Mouse (Mus musculus) embryonic facial prominence, embryonic 11.5 days (tissue): ENCODE measurements around the gene Blm. TPM values are rescaled to one million over a fixed set of nuclear protein-coding genes. Genes with fewer than 3 reads are reported as not detected.

Experiments
- ATAC-seq: fragments of 200-750 bp; cut with Nextera tagmentation; replicated peaks from 2 replicates; pipeline ENCODE4 v1.8.0; 2017; ENCODE audit warnings: low read depth; ENCODE audit not compliant: insufficient number of reproducible peaks, low FRiP score, low TSS enrichment
- DNase-seq: peaks from one replicate; pipeline ENCODE4 v3.0.0-alpha.2; 2015; ENCODE audit warnings: low spot score
- H3K27ac ChIP-seq: fragments of 300-500 bp; sonication (generic); replicated peaks from 2 replicates; pipeline ENCODE4 v1.5.1; 2014; ENCODE audit warnings: mild to moderate bottlenecking, low read depth, low read length, control low read depth
- H3K27me3 ChIP-seq: fragments of 300-500 bp; sonication (generic); 2 replicates; pipeline ENCODE4 v1.6.1; 2014; ENCODE audit warnings: mild to moderate bottlenecking, low read length, moderate library complexity, mixed read lengths; ENCODE audit not compliant: control insufficient read depth, insufficient read depth
- H3K36me3 ChIP-seq: fragments of 300-500 bp; sonication (generic); replicated peaks from 2 replicates; pipeline ENCODE4 v1.6.1; 2014; ENCODE audit warnings: low read depth, mild to moderate bottlenecking, low read length, moderate library complexity, mixed read lengths; ENCODE audit not compliant: control insufficient read depth, insufficient read depth
- H3K4me1 ChIP-seq: fragments of 300-500 bp; sonication (generic); 2 replicates; pipeline ENCODE4 v1.6.1; 2014; ENCODE audit warnings: low read length, mixed read lengths; ENCODE audit not compliant: control insufficient read depth, insufficient read depth
- H3K4me2 ChIP-seq: fragments of 300-500 bp; sonication (generic); 2 replicates; pipeline ENCODE4 v1.6.1; 2014; ENCODE audit warnings: low read depth, mild to moderate bottlenecking, control low read depth, low read length, moderate library complexity
- H3K4me3 ChIP-seq: fragments of 300-500 bp; sonication (generic); 2 replicates; pipeline ENCODE4 v1.5.1; 2014; ENCODE audit warnings: low read depth, low read length, control low read depth
- H3K9ac ChIP-seq: fragments of 300-500 bp; sonication (generic); replicated peaks from 2 replicates; pipeline ENCODE4 v1.6.1; 2014; ENCODE audit warnings: mild to moderate bottlenecking, control low read depth, low read length
- H3K9me3 ChIP-seq: fragments of 300-500 bp; sonication (generic); replicated peaks from 2 replicates; pipeline ENCODE4 v1.6.1; 2016; ENCODE audit warnings: mild to moderate bottlenecking, low read length, inconsistent platforms, mixed read lengths; ENCODE audit not compliant: control insufficient read depth
- WGBS: fragments of 180-500 bp; shearing (Covaris S2); extraction: QIAGEN DNeasy Blood & Tissue Kit; methylation state at CpG from one replicate; pipeline ENCODE4 v1.1.7; 2014; 5-methylcytosine and 5-hydroxymethylcytosine counted together
- polyA plus RNA-seq: library from polyadenylated mRNA; unstranded; fragments of >200 nt; fragmentation: Nextera tagmentation; extraction: Ambion mirVana; gene quantifications from 2 replicates; pipeline ENCODE4 v1.2.1, GENCODE M21; 2014

Gene Blm
- polyA plus RNA-seq, 1 experiment from 2014 or later: 45.9 TPM

- Histone ChIP-seq H3K27me3 (no peaks in the 10 kb centered on the region), H3K4me2 (no peak overlapping the region), H3K27ac (no peak overlapping the region), H3K4me1 (no peaks in the 10 kb centered on the region), H3K4me3 (no peak overlapping the region), H3K36me3 (no peaks in the 10 kb centered on the region), H3K9ac (no peak overlapping the region), H3K9me3 (no peaks in the 10 kb centered on the region)
- DNase-seq: no peak
- WGBS: 82% methylated on average over 8 of the region's 8 CpGs
- no peak for ATAC-seq
These were observed 33.1 kb upstream of the Blm start for GRCm38 (mm10) chr7:80567982-80568381.

GRCm38 (mm10) chr7:80561931-80562330 is 27.0 kb upstream of the Blm start:
- no peaks in the 10 kb centered on the region for H3K4me1 ChIP-seq
- DNase-seq (no peak), ATAC-seq (no peak)
- no peak overlapping the region for H3K4me2 ChIP-seq
- WGBS: 69% methylated on average over 5 of the region's 5 CpGs
- H3K9ac ChIP-seq: no peak overlapping the region
- no peaks in the 10 kb centered on the region for H3K9me3 ChIP-seq
- H3K36me3 ChIP-seq: no peaks in the 10 kb centered on the region
- no peak overlapping the region for H3K4me3 ChIP-seq
- H3K27me3 ChIP-seq: no peaks in the 10 kb centered on the region
- H3K27ac ChIP-seq: no peak overlapping the region

GRCm38 (mm10) chr7:80561271-80561670 is 26.4 kb upstream of the Blm start:
- Histone ChIP-seq H3K36me3 (no peaks in the 10 kb centered on the region), H3K4me3 (no peak overlapping the region), H3K27ac (no peak overlapping the region), H3K4me2 (no peak overlapping the region), H3K27me3 (no peaks in the 10 kb centered on the region), H3K9ac (no peak overlapping the region), H3K4me1 (no peaks in the 10 kb centered on the region), H3K9me3 (no peaks in the 10 kb centered on the region)
- WGBS: 75% methylated on average over 9 of the region's 9 CpGs
- DNase-seq (peak; percentile 22), ATAC-seq (no peak)

DNA sequence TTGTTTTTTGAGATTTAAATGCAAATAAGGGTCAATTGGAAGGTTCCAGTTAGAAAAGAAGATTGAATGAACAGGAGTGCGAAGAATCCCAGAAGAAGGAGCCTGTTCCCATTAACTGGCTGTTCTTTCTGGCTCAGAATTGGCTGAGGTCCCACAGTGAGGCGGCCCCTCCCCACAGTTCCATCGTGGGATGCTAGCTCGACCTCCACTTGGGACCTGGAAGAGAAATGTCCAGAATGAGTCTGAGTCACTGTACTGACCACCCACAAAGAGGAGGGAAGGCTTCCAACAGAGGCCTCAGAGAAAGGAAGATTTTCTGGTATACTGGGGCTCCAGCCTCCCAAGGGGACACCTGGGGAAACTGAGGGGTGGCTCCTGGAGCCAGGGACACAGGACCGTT is 23.7 kb upstream of the Blm start:
- Histone ChIP-seq H3K4me3 (no peak overlapping the region), H3K4me1 (no peaks in the 10 kb centered on the region), H3K36me3 (no peaks in the 10 kb centered on the region), H3K9ac (no peak overlapping the region), H3K9me3 (no peaks in the 10 kb centered on the region), H3K4me2 (no peak overlapping the region), H3K27ac (no peak overlapping the region), H3K27me3 (no peaks in the 10 kb centered on the region)
- 76% methylated on average over 5 of the region's 5 CpGs for WGBS
- DNase-seq: no peak
- no peak for ATAC-seq

GRCm38 (mm10) chr7:80558101-80558500 is 23.2 kb upstream of the Blm start:
- H3K4me3 ChIP-seq: no peak overlapping the region
- H3K27me3 ChIP-seq: no peaks in the 10 kb centered on the region
- DNase-seq (no peak), ATAC-seq (no peak)
- no peak overlapping the region for H3K9ac ChIP-seq
- H3K9me3 ChIP-seq: no peaks in the 10 kb centered on the region
- no peak overlapping the region for H3K27ac ChIP-seq
- WGBS: 56% methylated on average over 8 of the region's 8 CpGs
- H3K36me3 ChIP-seq: no peaks in the 10 kb centered on the region
- no peaks in the 10 kb centered on the region for H3K4me1 ChIP-seq
- no peak overlapping the region for H3K4me2 ChIP-seq

DNA sequence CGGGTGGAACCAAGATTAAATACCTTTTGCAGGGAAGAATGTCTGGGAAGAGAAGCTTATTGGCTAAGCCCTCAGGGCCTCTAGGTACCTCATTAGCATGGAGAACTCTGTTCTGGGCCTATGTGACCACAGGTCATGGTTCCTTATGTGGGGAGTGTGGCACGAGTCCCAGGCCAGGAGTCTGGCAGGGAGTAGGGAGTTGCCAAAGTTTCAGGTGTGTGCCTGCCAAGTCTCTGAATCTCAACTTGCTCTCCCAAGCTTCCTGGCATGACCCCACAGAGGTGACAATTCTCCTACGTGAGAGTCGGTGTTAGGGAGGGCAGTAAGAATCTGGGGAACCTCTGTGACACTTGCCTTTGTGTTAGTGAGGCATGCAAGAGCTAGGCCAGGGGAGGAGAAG is 22.2 kb upstream of the Blm start:
- H3K4me2 ChIP-seq: no peak overlapping the region
- no peaks in the 10 kb centered on the region for H3K27me3 ChIP-seq
- H3K9me3 ChIP-seq: no peaks in the 10 kb centered on the region
- H3K27ac ChIP-seq: no peak overlapping the region
- H3K36me3 ChIP-seq: no peaks in the 10 kb centered on the region
- ATAC-seq (no peak), DNase-seq (no peak)
- H3K4me1 ChIP-seq: no peaks in the 10 kb centered on the region
- H3K9ac ChIP-seq: no peak overlapping the region
- 86% methylated on average over 4 of the region's 4 CpGs for WGBS
- no peak overlapping the region for H3K4me3 ChIP-seq

DNA sequence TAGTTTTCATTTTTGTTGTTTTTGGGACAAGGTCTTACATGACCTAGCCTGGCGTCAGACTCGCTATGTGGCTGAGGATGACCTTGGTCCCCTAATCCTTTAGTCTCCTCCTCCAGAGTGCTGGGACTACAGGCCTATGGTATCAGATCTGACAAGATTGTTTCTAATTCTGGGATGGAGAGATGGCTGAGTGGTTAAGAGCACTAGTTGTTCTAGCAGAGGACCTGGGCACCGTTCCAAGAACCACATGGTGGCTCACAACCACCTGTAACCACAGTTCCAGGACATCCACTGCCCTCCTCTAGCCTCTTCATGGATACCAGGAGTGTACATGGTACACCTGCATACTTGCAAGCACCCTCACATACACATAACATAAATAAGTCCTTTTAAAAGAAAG is 21.2 kb upstream of the Blm start:
- no peaks in the 10 kb centered on the region for H3K4me1 ChIP-seq
- no peaks in the 10 kb centered on the region for H3K27me3 ChIP-seq
- no peak for ATAC-seq
- 81% methylated on average over 3 of the region's 3 CpGs for WGBS
- no peaks in the 10 kb centered on the region for H3K9me3 ChIP-seq
- no peak overlapping the region for H3K4me2 ChIP-seq
- no peaks in the 10 kb centered on the region for H3K36me3 ChIP-seq
- DNase-seq: no peak
- no peak overlapping the region for H3K9ac ChIP-seq
- no peak overlapping the region for H3K4me3 ChIP-seq
- H3K27ac ChIP-seq: no peak overlapping the region

- no peak for DNase-seq
- Histone ChIP-seq H3K36me3 (no peaks in the 10 kb centered on the region), H3K27me3 (no peaks in the 10 kb centered on the region), H3K4me3 (no peak overlapping the region), H3K9me3 (no peaks in the 10 kb centered on the region), H3K4me1 (no peaks in the 10 kb centered on the region), H3K4me2 (no peak overlapping the region), H3K9ac (no peak overlapping the region), H3K27ac (no peak overlapping the region)
- ATAC-seq: no peak
- WGBS: 60% methylated on average over 3 of the region's 3 CpGs
These were observed 20.2 kb upstream of the Blm start for GRCm38 (mm10) chr7:80555146-80555545.
